ENCODE assay signal across 8 mouse cellular contexts in the genomic region with DNA sequence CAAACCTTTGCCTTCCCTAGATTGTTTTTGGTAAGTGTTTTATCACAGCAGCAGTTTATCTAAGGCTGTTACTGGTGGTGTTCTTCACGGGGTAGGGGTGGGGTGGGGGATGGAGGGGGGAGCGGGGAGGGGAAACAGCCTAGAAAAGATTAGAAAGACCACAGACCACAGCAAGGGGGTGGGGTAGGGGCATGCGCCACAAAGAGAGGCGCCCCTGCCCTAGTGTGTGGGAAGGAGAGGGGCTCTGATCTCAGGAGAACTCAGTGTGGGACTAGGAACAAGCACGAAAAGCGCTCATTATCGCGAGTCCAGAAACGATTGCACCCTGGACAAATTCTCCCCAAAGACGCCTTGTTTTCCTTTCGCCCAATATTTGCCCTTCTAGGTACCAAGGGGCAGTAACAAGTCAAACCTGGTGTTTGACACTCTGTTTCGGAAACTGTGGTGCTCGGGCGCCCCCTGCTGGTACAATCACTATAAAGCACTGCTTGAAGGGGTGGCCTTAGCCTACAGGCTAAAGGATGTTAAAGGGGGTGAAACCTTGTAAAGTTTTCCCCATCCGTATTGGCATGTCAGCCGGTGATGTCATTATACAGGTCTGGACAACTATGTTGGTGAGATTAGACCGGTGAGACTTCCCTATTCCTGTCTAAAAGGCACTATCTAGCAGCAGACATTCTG. TPM values are rescaled to one million over a fixed set of nuclear protein-coding genes. Genes with fewer than 3 reads are reported as not detected.
DNase-seq lines count a peak whose midpoint lies in the region; ATAC-seq and TF ChIP-seq lines count a peak whose summit lies in the region.

No protein-coding gene starts in this region.

- H3K27me3 ChIP-seq in E14TG2a.4 (ENCODE audit: insufficient read depth, low read length): peaks cover 44% of the 10 kb centered on the region
- peaks cover 53% of the 10 kb centered on the region for H3K27me3 ChIP-seq in forebrain, embryonic 13.5 days
- H3K27me3 ChIP-seq in intestine, embryonic 16.5 days (replicated peaks; ENCODE audit: control insufficient read depth, insufficient read depth, low read length): peaks cover 3% of the 10 kb centered on the region; the same call in 1 of the 2 replicates
- peaks cover 27% of the 10 kb centered on the region for H3K27me3 ChIP-seq in liver, embryonic 13.5 days

- peak; percentile 78 for TF ChIP-seq CTCF in E14TG2a.4 (conservative IDR thresholded peaks at IDR 0.05; ENCODE audit: low read length)
- TF ChIP-seq CTCF in olfactory bulb, adult 2 months (IDR thresholded peaks at IDR 0.05; ENCODE audit: insufficient read depth, low read depth, low read length): peak; percentile 41; the same call in 1 of the 2 replicates

- ATAC-seq in forebrain, embryonic 13.5 days: peak; percentile 36; the same call in 1 of the 2 replicates
- ATAC-seq in intestine, embryonic 16.5 days: peak; percentile 64
- ATAC-seq in liver, embryonic 13.5 days (ENCODE audit: low read depth): peak; percentile 39; the same call in 1 of the 2 replicates

- no peak overlapping the region for H3K27ac ChIP-seq in forebrain, embryonic 13.5 days
- H3K27ac ChIP-seq in intestine, embryonic 16.5 days (ENCODE audit: low read length): no peak overlapping the region
- no peak overlapping the region for H3K27ac ChIP-seq in liver, embryonic 13.5 days
- H3K27ac ChIP-seq in olfactory bulb, adult 2 months (ENCODE audit: insufficient read depth, low read depth, low read length): no peak overlapping the region

- H3K36me3 ChIP-seq in E14TG2a.4 (ENCODE audit: insufficient read depth, low read length): no peaks in the 10 kb centered on the region
- H3K36me3 ChIP-seq in forebrain, embryonic 13.5 days (ENCODE audit: poor library complexity, severe bottlenecking): no peaks in the 10 kb centered on the region
- no peaks in the 10 kb centered on the region for H3K36me3 ChIP-seq in intestine, embryonic 16.5 days (ENCODE audit: control insufficient read depth, insufficient read depth, low read length)
- no peaks in the 10 kb centered on the region for H3K36me3 ChIP-seq in liver, embryonic 13.5 days

- peaks cover 10% of the 10 kb centered on the region; the same call in 1 of the 2 replicates for H3K4me1 ChIP-seq in E14TG2a.4 (replicated peaks; ENCODE audit: low read depth, low read length)
- H3K4me1 ChIP-seq in forebrain, embryonic 13.5 days: no peaks in the 10 kb centered on the region
- no peaks in the 10 kb centered on the region for H3K4me1 ChIP-seq in intestine, embryonic 16.5 days (ENCODE audit: control insufficient read depth, insufficient read depth, low read length)
- H3K4me1 ChIP-seq in liver, embryonic 13.5 days (replicated peaks): peaks cover 4% of the 10 kb centered on the region; the same call in 1 of the 2 replicates
- no peaks in the 10 kb centered on the region for H3K4me1 ChIP-seq in olfactory bulb, adult 2 months (ENCODE audit: control insufficient read depth, insufficient read depth, low read length)

- WGBS in forebrain, embryonic 13.5 days: 17% methylated on average over 17 of the region's 17 CpGs
- 16% methylated on average over 17 of the region's 17 CpGs for WGBS in intestine, embryonic 16.5 days
- WGBS in liver, embryonic 13.5 days (ENCODE audit: insufficient replicate concordance): 4% methylated on average over 17 of the region's 17 CpGs
- WGBS in olfactory bulb, adult 2 months: 22% methylated on average over 17 of the region's 17 CpGs

- H3K4me2 ChIP-seq in forebrain, embryonic 13.5 days: no peak overlapping the region
- H3K4me2 ChIP-seq in intestine, embryonic 16.5 days (ENCODE audit: low read depth, low read length): no peak overlapping the region
- 0 out of 2 replicates have a peak overlapping the region, but pooled peaks have one; percentile 11 for H3K4me2 ChIP-seq in liver, embryonic 13.5 days

- DNase-seq in 3T3-L1 (ENCODE audit: low read depth, low spot score): peak; percentile 88
- DNase-seq in c-Kit-positive CD71-positive TER-119-negative erythroid progenitor cells, embryonic 14.5 days (ENCODE audit: low read depth): peak; percentile 56
- peak; percentile 45 for DNase-seq in liver, embryonic 13.5 days
- peak; percentile 87 for DNase-seq in thymus, postnatal 25 days

- TF ChIP-seq POLR2A in olfactory bulb, adult 2 months (IDR thresholded peaks at IDR 0.05; ENCODE audit: insufficient read depth, low read depth, low read length): no peak

- H3K4me3 ChIP-seq in E14TG2a.4 (replicated peaks; ENCODE audit: low read length): no peak overlapping the region
- no peak overlapping the region for H3K4me3 ChIP-seq in forebrain, embryonic 13.5 days
- H3K4me3 ChIP-seq in intestine, embryonic 16.5 days (ENCODE audit: low read length): no peak overlapping the region
- H3K4me3 ChIP-seq in liver, embryonic 13.5 days (replicated peaks): no peak overlapping the region
- no peak overlapping the region for H3K4me3 ChIP-seq in olfactory bulb, adult 2 months (ENCODE audit: insufficient read depth, low read depth, low read length)

- no peaks in the 10 kb centered on the region for H3K9me3 ChIP-seq in E14TG2a.4 (ENCODE audit: low read length)
- H3K9me3 ChIP-seq in forebrain, embryonic 13.5 days (replicated peaks): no peaks in the 10 kb centered on the region; the same call in 1 of the 2 replicates
- H3K9me3 ChIP-seq in intestine, embryonic 16.5 days (ENCODE audit: control insufficient read depth, low read length): no peaks in the 10 kb centered on the region
- no peaks in the 10 kb centered on the region for H3K9me3 ChIP-seq in liver, embryonic 13.5 days (replicated peaks)

- H3K9ac ChIP-seq in forebrain, embryonic 13.5 days: no peak overlapping the region
- no peak overlapping the region for H3K9ac ChIP-seq in intestine, embryonic 16.5 days (ENCODE audit: low read depth, low read length)
- no peak overlapping the region for H3K9ac ChIP-seq in liver, embryonic 13.5 days

RNA-seq across cellular contexts. Expression of a gene that starts 1.1 kb away (rescaled TPM):
- not detected in 2 replicates for polyA plus RNA-seq in forebrain, embryonic 13.5 days (2015; fragmentation: Nextera tagmentation; extraction: Ambion mirVana)
- 2.6 TPM in 2 replicates for polyA plus RNA-seq in intestine, embryonic 16.5 days (2015; fragmentation: Nextera tagmentation; extraction: Ambion mirVana)
- polyA plus RNA-seq in liver, embryonic 13.5 days (2015; fragmentation: Nextera tagmentation; extraction: Ambion mirVana): 0.30 and 0.48 TPM in 2 replicates
- polyA plus RNA-seq in olfactory bulb, adult 2 months (2012; ENCODE audit: insufficient read depth, insufficient read length, low replicate concordance, missing spikeins): not detected in 2 replicates

RNA-seq across cellular contexts. Expression of a gene that starts 16.3 kb away (rescaled TPM):
- polyA plus RNA-seq in forebrain, embryonic 13.5 days (2015; fragmentation: Nextera tagmentation; extraction: Ambion mirVana): not detected in 2 replicates
- 42.1 and 46.2 TPM in 2 replicates for polyA plus RNA-seq in intestine, embryonic 16.5 days (2015; fragmentation: Nextera tagmentation; extraction: Ambion mirVana)
- not detected in 2 replicates for polyA plus RNA-seq in liver, embryonic 13.5 days (2015; fragmentation: Nextera tagmentation; extraction: Ambion mirVana)
- not detected in 2 replicates for polyA plus RNA-seq in olfactory bulb, adult 2 months (2012; ENCODE audit: insufficient read depth, insufficient read length, low replicate concordance, missing spikeins)

RNA-seq across cellular contexts. Expression of a gene that starts 53.6 kb away (rescaled TPM):
- not detected in 2 replicates for polyA plus RNA-seq in forebrain, embryonic 13.5 days (2015; fragmentation: Nextera tagmentation; extraction: Ambion mirVana)
- polyA plus RNA-seq in intestine, embryonic 16.5 days (2015; fragmentation: Nextera tagmentation; extraction: Ambion mirVana): 3.8 and 5.3 TPM in 2 replicates
- polyA plus RNA-seq in liver, embryonic 13.5 days (2015; fragmentation: Nextera tagmentation; extraction: Ambion mirVana): 0.16 TPM in 1 of 2 replicates, not detected in the other
- not detected in 2 replicates for polyA plus RNA-seq in olfactory bulb, adult 2 months (2012; ENCODE audit: insufficient read depth, insufficient read length, low replicate concordance, missing spikeins)

Comparison
In these comparisons a context has a peak if more than half of its experiments do, and no peak if none do; other contexts are left out.
1. RNA of a gene that starts 16.3 kb away (polyA plus RNA-seq): 42.1 to 46.2 TPM in intestine, embryonic 16.5 days; not detected in forebrain, embryonic 13.5 days, not detected in liver, embryonic 13.5 days and not detected in olfactory bulb, adult 2 months; every median in the first group is over 10 times any median in the second.
2. Peak in every context shown above with its lines, with median percentiles within 50 percentile points of each other: DNase-seq and ATAC-seq.